Mouse (Mus musculus): ENCODE results near the gene Slc25a13.

Slc25a13 gene

DNA sequence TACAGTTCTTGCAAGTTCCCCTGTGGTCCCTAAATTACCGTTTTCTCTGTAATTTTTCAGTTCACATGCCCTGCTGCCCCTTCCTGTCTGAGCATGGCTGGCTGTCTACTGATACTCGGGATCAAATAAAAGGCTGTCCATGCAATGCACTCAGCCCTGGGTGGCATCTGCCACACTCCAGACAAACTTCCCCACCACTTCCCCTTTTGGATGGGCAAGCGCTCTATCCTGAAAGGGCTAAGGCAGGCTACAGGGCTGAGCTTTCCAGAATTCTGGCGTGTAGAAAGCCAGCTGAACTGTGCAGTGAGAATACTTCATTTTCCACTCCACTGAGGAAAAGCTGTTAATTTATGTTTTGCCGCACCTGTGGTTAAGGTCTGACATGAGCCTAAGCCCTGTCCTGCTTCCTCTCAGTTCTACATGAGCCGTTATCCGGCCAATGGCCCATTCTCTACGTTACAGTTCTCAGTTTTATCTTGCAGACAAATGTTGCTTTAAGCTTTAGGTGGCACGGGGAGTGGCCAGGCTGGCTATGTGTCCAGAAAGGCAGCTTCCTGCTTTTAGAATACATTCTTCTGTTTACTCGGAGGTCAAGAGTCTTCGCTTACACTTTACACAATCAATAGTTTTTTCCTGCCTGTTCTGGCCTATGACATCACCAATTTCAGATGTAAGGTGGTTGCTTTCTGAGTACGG, 170.1 kb downstream of the Slc25a13 start:
- no peak for DNase-seq (ENCODE audit: low spot score in 2 of 2)

DNA sequence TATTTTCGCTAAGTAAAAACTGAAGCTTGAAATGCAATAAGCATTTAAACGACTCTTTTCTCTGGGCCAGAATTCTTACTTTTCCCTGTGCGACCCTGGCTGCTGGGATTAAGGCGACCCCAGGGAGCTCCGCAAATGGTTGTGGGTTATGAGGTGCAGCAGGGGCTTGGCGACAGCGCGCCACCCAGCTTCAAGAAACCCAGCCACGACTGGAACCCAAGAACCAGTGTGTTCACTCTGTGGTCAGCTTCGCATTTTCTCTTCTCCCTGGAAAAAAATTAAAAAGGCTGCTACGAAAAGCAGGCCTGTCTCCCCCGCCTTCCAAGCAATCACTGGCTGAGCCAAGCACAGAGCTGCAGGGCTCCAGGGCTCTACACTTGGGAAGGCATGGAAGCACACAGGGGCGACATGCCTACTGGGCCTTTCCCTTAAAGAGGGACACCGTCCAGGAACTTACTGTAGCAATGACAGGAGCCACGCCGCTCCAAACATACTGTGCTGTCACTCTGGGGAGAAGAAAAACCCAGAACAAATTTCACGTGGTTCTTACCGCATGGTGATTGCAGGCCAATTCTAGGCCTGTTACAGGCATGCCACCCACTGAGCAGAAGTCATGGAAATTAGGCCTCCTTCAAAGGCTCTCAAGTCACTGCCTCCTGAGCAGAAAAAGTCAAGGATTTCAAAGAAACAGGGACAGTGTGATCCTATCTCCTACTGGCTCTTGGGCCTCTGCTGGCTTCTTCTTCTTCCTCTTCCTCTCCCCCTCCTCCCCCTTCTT, 178.0 kb downstream of the Slc25a13 start:
- no peak for DNase-seq (ENCODE audit: low spot score in 2 of 2)

DNA sequence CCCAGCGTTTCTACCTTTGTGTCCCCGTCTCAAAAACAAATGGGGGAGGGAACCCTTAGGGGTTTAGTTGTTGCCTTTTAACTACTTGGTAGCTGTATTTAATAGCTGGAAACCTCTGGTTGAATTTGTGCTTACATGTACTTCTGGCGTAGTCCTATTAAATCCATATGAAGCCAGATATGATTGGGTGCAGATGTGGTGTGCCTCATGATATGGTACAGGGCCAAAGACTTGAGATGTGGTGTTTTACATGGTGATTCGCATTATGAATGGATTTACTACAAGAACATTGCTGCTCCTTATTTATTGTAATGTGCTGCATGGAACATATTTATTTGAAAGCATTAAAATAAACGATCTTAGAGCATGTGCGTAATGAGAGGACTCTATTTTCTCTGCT, 189.3 kb downstream of the Slc25a13 start:
- DNase-seq (ENCODE audit: low spot score in 2 of 2) = no peak

DNA sequence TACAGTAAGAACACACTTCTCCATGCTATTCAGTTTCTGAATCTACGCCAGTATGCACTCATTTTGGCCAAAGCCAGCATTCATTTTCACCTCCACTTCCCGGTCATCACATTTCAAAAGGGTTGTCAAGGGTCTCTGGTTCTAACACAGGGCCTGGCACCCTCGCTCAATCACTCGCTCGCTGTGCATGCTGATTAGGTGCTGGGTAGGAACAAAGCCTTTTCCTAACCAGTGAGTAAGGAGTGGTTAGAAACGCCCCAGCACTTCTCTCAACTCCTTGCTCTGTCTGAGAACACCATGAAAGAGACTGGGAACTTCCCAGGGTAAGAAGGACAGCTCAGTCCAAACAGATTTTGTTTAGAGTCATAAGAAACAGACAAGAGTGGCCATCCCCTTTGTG, 193.0 kb downstream of the Slc25a13 start:
- DNase-seq (ENCODE audit: low spot score in 2 of 2) = no peak

DNA sequence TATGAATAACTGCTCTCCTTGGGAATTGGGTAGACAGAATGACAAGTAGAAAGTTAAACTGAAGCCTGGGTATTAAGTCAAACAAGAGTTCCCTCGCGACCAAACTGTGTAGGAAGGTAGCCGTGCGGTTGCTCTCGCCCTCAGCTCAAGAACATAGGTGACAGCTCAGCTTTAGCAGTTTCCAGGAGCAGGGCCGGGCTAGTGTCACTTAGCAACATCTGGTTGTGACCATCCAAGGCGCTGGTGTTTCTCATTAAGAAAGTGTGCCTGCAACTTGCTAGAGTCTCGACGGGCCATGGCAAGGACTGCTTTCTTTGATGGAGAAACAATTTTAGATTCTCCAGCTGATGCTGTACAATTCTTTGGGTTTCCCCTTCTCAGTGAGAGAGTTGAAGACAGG, 200.0 kb downstream of the Slc25a13 start:
- DNase-seq (ENCODE audit: low spot score in 2 of 2) = no peak

DNA sequence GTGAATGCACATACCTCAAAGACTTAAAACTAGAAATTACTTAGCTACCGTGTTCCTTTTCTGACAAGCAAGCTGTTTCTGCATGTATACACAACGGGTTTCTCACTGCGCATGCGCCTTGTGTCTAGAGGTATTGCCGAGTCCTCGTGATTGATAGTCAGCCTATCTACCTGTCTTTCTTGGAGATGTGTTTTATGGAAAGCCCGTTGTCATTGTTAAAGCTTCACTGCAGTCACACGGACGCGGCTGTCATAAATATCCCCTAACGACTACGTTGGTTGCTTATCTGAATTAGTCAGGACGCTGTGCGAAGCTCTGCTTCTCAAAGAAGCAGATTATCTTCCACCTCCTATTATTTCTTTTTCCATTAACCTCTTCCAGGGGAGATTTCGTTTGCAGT, 201.4 kb downstream of the Slc25a13 start:
- no peak for DNase-seq (ENCODE audit: low spot score in 2 of 2)

DNA sequence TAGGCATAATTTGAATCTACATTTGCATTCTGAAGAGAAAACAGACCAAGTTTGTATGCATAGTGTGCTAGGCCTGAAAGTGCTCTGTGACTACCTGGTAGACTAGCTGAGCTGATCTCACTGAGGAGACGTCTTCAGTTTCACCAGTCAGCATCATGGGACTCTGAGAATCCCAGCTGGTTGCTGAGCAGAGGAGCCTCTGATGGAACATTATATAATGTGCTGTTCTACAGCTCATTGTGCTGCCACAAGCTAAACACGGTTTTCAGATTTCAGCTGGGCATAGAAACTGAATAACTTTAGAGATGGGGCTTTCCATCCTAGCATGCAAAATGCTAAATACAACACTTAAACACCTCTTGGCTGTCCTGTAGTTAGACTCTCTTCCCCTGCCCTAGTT, 205.6 kb downstream of the Slc25a13 start:
- no peak for DNase-seq (ENCODE audit: low spot score in 2 of 2)

DNA sequence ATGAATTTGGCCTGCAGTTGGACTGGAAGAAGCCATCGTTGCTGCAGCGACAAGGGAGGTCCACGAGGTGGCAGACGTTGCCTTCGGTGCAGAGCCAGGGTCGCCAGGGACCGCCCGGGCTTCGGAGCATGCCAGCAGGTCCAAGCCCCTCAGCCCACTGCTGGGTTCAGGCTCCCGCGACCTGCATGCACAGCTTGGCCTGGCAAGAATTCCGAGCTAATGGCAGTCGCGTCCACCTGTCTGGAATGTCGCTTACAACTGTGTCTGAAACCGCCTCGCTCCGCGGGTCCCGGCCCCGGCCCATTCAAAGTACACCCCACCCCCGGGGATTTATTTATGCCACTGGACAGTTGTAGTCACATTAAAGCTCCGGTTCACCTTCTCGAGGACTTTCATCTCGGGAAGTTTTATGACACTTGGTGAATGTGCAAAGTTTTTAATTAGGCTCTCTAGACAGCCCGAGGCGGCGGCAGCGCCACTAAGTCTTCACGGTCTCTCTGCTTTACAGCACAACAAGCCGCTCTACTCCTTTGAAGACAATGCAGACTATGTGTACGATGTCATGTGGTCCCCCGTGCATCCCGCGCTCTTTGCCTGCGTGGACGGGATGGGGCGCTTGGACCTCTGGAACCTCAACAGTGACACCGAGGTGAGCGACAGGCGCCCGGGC, 211.1 kb downstream of the Slc25a13 start:
- peak in 1 of 2 experiments; percentile 17 for DNase-seq (ENCODE audit: low spot score in 2 of 2)

DNA sequence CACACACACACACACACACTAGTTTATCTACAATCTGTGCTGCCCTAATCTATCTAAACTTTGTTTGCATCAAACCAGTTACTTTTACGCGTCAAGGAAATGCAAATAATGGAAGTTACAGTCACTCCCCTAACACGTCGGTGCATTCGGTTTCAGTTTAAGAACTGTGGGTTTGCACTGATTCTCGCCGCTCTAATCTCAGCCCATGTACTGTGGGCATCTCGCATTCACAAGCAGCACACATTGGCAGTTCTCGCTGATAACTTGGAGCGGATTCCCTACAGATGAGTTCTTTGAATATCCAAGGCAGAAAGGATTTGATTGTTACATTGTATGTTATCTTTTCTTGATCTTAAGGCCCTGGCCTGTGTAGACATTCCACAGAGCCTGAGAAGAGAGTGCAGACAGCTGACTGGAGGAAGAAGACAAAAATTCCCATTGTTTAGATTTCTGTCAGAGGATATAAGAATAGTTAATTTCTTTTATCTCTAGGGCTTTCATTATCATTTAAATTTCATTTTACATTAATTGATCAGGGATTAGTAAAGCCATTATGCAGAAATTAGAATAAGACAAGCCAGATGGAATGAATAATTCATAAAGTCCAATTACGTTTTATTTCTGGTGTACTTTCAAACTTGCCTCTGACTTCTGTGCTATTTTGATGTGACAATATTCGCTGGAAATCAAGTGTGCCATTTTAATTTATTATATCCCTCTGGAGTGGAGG, 212.1 kb downstream of the Slc25a13 start:
- DNase-seq (ENCODE audit: low spot score in 2 of 2) = no peak

DNA sequence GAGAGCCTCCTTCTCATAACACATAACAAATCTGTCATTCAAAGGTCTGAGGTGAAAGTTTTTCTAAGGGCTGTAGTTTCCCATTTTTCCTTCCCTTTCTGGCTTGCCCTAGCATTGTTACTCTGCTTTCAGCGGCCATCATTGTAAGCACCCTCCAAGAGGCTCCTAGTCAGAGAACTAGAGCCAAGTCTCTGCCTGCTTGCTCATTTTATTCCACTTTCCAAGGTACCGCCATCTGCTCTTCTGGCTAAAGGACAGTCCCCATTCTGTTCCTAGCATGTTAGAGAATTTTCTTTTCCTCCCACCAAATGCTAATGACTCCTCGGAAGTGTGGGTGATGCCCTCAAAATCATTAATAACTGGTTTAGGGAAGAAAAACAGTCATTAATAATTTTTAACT, 214.9 kb downstream of the Slc25a13 start:
- no peak for DNase-seq (ENCODE audit: low spot score in 2 of 2)

DNA sequence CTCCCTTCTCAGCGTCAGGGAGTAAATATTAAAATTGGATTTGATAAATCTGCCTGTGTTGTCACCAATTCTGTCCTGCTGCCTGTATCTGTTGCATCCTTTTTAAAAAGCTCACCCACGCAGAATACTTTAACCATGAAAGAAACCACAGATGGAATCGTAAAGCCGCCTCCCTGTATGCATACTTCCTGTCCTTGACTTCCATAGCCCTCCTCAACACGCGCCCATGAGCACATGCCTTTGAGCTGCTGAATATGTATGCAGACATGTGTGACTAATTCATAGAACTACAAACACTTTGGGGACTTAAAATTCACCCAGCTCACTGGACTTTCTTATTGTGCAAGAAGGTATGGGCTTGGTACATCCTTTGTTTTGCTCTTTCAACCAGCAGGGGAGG, 219.4 kb downstream of the Slc25a13 start:
- DNase-seq (ENCODE audit: low spot score in 2 of 2) = no peak

DNA sequence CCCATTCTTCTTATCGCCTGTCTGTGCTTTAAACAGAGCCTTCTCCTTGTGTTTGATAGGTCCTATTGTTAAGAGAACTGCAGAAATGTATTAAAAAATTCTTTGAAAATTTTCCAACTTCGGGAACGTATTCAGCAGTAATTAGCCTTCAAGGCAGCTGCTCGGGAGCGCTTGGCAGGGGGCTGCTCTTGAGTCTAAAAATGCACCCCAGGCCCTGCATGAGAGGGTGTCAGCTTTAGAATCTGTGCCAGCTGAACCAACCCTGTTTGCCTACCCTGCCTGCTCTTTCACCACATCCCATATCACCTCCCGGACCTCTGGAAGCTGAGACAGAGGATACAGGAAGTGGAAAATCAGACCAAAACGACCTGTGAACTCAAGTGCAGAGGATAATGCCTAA, 223.9 kb downstream of the Slc25a13 start:
- no peak for DNase-seq (ENCODE audit: low spot score in 2 of 2)

DNA sequence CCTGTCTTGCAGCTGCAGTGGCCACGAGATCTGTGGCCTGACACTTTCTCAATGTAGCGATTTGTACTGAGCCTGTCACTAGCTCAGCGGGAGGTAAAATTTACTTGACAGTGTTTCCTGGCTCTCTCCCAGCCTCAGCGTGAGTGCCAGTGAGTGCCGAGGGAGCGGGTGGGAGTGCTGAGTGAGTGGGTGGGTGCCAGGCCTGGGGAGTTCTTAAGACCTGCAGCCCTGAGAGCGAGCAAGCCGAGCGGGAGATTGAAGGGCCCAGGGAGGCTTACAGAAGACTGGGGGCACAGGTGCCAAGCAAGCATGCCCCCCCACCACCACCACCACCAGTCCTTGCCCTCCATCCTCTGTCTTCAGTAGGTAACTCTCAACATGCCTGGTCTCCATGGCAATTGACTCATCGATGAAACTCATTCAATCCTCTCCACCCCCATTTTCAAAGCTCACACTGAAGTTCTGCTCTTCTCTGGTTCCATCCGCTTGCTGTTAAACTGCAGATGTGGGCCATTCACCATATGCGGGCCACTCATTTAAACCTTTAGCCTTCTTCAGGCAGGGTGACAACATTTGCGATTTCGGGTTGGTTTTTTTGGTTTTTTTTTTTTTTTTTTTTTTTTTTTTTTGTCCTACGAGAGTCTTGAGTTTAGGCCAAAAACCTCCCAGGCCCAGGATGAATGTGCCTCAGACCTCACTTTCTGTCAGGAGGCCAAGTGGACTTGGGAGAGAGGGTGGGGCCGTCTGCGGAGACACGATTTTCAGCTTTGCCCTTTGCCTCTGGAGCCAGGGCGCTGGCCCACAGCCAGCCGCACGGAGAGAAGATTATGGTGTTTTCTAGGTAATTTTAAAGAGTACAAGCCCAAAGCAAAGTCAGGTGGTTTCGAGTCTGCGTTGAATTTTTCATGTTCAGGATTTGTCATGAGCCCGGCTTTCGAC, 224.9 kb downstream of the Slc25a13 start:
- DNase-seq (ENCODE audit: low spot score in 2 of 2) = no peak

DNA sequence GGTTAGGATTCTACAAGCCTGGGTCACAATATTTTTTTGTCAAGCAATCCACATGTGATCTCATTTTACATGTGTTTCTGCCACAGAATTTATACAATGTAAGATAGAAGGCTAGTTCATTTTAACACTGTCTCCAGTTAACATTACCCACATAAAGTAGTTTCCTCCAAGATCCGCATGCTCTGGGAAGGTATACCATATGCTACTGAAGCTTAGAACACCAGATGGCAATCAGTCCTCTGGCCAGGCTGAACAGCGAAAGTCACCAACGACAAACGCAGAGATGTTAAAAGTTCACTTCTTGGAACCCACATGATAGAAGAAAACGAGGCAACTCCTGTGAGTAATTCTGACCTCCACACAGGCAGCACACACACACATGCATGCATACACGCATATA, 225.7 kb downstream of the Slc25a13 start:
- no peak for DNase-seq (ENCODE audit: low spot score in 2 of 2)
